Mouse (Mus musculus): Measurements from ENCODE around the gene Gm45062.

The Gm45062 gene

GRCm38 (mm10) chr6:8259004-8259666 is at the start of gene Gm45062, which contains the start of the genes Rpa3 and Umad1:
TSS of gene Gm45062 (plus strand) at chr6:8259450.
TSS of gene Rpa3 (minus strand) at chr6:8259173.
TSS of gene Umad1 (plus strand) at chr6:8259288.
- peak; percentile 98 for DNase-seq (ENCODE audit: low read depth)

- DNase-seq (ENCODE audit: low read depth): no peak
Measured at GRCm38 (mm10) chr6:8209866-8210186, 49.4 kb upstream of the Gm45062 start.

GRCm38 (mm10) chr6:8210661-8211060 is 48.6 kb upstream of the Gm45062 start:
- peak; percentile 19 for DNase-seq (ENCODE audit: low read depth)

- DNase-seq (ENCODE audit: low read depth): no peak
Measured at GRCm38 (mm10) chr6:8227035-8227434, 32.2 kb upstream of the Gm45062 start.

- no peak for DNase-seq (ENCODE audit: low read depth)
Measured at GRCm38 (mm10) chr6:8228596-8228995, 30.7 kb upstream of the Gm45062 start.

GRCm38 (mm10) chr6:8258316-8258715 is 934 bp upstream of the Gm45062 start:
- DNase-seq (ENCODE audit: low read depth): peak; percentile 20

GRCm38 (mm10) chr6:8259667-8260044 is 406 bp downstream of the Gm45062 start:
- DNase-seq (ENCODE audit: low read depth): no peak

GRCm38 (mm10) chr6:8271047-8271446 is 11.8 kb downstream of the Gm45062 start:
- DNase-seq (ENCODE audit: low read depth): no peak

GRCm38 (mm10) chr6:8274387-8275054 is 15.3 kb downstream of the Gm45062 start:
- peak; percentile 49 for DNase-seq (ENCODE audit: low read depth)

GRCm38 (mm10) chr6:8275098-8275497 is 15.8 kb downstream of the Gm45062 start:
- peak; percentile 71 for DNase-seq (ENCODE audit: low read depth)

- no peak for DNase-seq (ENCODE audit: low read depth)
Measured at GRCm38 (mm10) chr6:8276431-8276830, 17.2 kb downstream of the Gm45062 start.

GRCm38 (mm10) chr6:8278426-8279002 is 19.3 kb downstream of the Gm45062 start:
- peak; percentile 33 for DNase-seq (ENCODE audit: low read depth)

GRCm38 (mm10) chr6:8283255-8283654 is 24.0 kb downstream of the Gm45062 start:
- DNase-seq (ENCODE audit: low read depth): no peak

- DNase-seq (ENCODE audit: low read depth): no peak
Measured at GRCm38 (mm10) chr6:8285401-8285960, 26.2 kb downstream of the Gm45062 start.

GRCm38 (mm10) chr6:8286146-8286545 is 26.9 kb downstream of the Gm45062 start:
- DNase-seq (ENCODE audit: low read depth): no peak

- DNase-seq (ENCODE audit: low read depth): no peak
Measured at GRCm38 (mm10) chr6:8288755-8289580, 29.7 kb downstream of the Gm45062 start.

GRCm38 (mm10) chr6:8294048-8294784 is 35.0 kb downstream of the Gm45062 start:
- DNase-seq (ENCODE audit: low read depth): no peak

- DNase-seq (ENCODE audit: low read depth): no peak
Measured at GRCm38 (mm10) chr6:8299066-8299863, 40.0 kb downstream of the Gm45062 start.

- no peak for DNase-seq (ENCODE audit: low read depth)
Measured at GRCm38 (mm10) chr6:8307878-8308775, 48.9 kb downstream of the Gm45062 start.

- DNase-seq (ENCODE audit: low read depth): no peak
Measured at GRCm38 (mm10) chr6:8312554-8312953, 53.3 kb downstream of the Gm45062 start.

All from c-Kit-positive CD71-positive TER-119-negative erythroid progenitor cells, embryonic 14.5 days (primary cell).